Mouse (Mus musculus): ENCODE measurements around the gene Cmtm2a. TPM values are rescaled to one million over a fixed set of nuclear protein-coding genes. Genes with fewer than 3 reads are reported as not detected.
"Not testable (repeated sequence)": the region's sequence is repeated elsewhere in the genome, so short reads cannot be mapped to it uniquely, and the experiment has no call there.

Cmtm2a gene
- total RNA-seq, 2 experiments from 2014 or later = not detected

DNA sequence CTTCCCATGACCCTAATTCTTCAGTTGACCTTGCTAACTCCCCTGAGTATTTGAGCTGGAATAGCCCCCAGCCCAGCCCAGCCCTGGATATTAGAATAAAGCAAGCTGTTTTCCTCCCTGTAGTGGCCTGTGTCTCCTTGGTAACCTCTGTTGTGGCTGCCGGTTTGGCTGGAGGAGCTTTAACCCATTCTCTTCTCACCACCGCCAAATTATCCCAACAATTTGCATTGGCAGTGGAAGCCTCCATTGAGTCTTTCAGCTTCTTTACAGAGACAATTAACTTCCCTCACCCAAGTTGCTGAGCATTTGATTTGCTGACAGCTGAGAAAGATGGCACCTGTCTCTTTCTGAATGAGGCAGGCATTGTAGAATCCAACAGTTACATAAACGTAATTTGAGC is 8.6 kb upstream of the Cmtm2a start:
- DNase-seq (ENCODE audit: low spot score in 2 of 2) = peak; percentile 12 to 35

DNA sequence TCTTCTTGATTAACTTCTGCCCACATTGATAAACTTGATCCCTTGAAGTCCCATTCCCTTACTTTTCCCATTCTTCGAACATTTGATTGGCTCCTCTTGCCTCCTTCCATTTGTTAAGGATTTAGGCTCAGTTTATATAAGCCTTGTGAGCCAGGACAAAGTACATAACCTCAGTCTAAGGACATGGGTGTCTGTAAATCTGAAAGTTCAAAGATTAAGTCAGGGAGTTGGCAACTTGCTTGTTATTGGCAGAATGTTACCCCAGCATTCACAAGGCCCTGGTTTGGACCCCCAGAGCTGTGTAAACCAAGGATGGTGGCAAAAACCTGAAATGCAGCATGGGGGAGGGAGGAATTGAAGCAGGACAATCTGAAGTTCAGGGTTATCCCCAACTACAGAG is 1.4 kb upstream of the Cmtm2a start:
- no peak for DNase-seq (ENCODE audit: low spot score in 2 of 2)

- DNase-seq (ENCODE audit: low spot score in 2 of 2) = no peak
Observed at GRCm38 (mm10) chr8:104268937-104269440, 24.0 kb downstream of the Cmtm2a start.

GRCm38 (mm10) chr8:104268368-104268767 is 24.6 kb downstream of the Cmtm2a start:
- DNase-seq (ENCODE audit: low spot score in 2 of 2) = no peak

DNA sequence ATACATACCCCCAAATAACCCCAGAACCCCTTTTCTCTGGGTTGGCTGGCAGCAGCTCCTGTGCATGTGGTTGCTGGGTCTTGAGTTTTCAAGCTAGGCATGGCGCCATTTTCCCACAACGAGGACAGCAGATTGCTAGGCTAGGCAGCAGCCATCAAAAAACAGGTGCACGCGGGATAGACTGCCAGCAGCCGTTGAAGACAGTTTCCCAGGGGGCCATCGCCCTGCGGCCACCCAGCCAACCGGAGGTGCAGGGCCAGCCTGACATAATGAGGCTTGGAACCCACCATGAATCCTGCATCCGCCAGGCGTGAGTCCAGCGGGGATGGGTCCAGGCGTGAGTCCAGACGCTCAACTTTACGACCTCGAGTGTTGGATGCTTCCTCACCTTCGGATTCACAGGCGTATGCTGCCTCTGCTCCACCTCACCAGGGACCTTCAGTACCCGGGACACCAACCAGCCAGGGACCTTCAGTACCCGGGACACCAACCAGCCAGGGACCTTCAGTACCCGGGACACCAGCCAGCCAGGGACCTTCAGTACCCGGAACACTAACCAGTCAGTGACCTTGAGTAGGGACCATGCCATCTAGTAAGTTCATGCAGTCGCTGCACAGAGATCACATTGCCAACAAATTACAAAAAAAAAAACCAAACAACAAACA is 28.6 kb downstream of the Cmtm2a start:
- not testable (repeated sequence) for DNase-seq (ENCODE audit: low spot score in 2 of 2)

GRCm38 (mm10) chr8:104261802-104262201 is 31.2 kb downstream of the Cmtm2a start:
- DNase-seq (ENCODE audit: low spot score in 2 of 2) = not testable (repeated sequence)

- DNase-seq (ENCODE audit: low spot score in 2 of 2) = no peak
Observed at GRCm38 (mm10) chr8:104253016-104253415, 40.0 kb downstream of the Cmtm2a start.

DNA sequence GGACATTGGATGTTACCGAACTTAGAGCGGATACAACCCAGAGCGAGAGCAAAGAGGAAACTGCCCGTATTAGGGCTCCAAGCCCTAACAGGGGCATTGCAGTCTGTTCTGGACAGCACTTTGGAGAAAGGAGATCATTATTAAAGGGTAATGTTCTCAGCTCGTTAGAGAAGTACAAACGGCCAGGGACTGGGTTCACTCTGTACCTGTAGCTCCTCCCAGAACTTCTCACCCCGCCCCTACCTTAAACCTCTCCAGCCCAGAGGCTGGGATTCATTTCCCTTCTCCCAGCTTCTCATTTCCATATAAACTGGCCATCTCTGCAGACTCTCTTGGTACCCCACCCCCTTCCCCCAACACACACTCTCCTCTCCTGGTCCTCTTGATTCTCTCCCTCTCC is 41.5 kb downstream of the Cmtm2a start:
- no peak for DNase-seq (ENCODE audit: low spot score in 2 of 2)

- DNase-seq (ENCODE audit: low spot score in 2 of 2) = peak; percentile 77 to 82
Observed at GRCm38 (mm10) chr8:104250439-104251367, 42.3 kb downstream of the Cmtm2a start, which contains the start of gene Cklf. Cklf (plus strand) TSS chr8:104250861.

DNA sequence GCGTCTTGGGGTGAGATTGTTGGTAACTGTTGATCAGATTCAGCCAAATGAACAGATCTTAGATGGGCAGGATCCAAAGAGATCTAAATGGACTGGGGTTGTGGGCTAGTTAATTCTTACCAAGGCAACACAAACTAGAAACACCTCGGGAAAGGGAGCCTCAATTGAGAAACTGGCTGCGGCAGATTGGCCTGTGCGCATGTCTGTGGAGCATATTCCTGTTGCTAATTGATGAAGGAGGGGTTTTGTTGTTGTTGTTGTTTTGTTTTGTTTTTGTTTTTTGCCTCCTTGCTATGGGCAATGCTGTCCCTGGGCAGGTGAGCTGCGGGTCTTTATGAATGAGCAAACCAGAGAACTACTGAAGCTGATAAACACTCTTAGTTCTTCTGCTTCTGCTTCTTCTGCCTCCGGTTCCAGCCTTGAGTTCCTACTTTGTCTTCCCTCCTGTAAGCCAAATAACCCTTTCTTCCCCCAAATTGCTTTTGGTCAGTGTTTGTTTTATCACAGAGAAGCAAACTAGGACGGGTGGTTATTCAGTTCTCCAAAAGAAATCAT is 43.5 kb downstream of the Cmtm2a start:
- no peak for DNase-seq (ENCODE audit: low spot score in 2 of 2)

DNA sequence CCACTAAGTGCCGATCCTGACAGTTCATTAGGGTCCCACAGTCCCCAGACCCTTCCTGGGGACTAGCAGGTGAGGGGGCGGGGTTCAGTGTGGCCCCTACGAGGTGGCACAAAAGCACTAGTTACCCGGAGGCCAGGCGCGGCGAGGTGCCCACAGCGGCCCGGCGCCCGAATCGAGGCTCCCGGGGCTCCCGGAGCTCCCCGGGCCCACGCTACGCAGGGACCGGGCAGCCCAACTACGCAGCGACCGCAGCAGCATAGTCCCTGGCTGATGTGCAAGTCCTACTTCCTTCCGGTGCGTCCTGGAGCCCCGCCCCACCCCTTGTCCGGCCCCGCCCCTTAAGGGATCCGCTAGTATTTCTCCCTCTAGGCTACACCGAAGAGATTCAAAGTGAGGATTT is 44.7 kb downstream of the Cmtm2a start, which contains the start of gene Tk2:
Gene Tk2 (minus strand): TSS at position 283 of the 400 bp plus-strand sequence.
- peak; percentile 68 to 78 for DNase-seq (ENCODE audit: low spot score in 2 of 2)

GRCm38 (mm10) chr8:104247908-104248275 is 45.1 kb downstream of the Cmtm2a start:
- DNase-seq (ENCODE audit: low spot score in 2 of 2) = peak in 1 of 2 experiments; percentile 34

DNA sequence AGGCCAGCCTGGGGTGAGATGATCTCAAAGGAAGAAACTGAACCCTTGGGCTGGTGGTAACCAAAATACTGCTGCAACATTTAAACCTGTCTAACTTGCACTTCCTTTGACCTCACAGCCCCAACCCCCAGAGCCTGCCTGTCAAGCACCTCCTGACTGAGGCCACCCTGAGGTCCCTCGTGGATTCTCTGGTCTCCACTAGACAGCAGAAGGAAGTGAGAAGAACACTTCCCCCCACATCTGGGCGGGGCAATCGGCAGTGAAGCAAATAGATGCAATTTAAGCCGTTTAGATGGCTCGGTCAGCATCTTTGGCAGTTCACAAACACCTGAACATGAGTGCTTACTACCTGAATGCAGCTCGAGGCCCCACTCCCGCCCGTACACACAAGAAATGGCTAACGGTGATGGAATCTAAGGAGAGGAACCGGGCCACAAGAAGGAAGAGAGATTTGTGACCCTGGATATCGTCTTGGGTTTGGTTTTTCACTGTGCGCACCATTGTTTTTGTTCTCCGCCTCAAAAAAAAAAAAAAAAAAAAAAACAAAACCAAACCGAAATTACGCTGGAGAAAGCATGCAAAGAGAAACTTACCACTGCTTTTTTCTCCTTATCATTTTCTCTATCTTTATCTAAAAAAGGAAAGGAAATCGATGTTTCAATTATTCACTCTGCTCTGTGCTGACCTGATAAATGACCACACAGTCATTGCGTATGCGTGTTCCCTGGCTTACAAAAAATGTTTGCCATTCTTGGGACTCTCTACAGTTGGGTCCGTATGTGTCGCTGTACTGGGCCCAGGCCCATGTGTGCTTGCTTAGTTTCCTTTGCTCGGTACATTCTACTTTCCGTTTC is 45.7 kb downstream of the Cmtm2a start:
- no peak for DNase-seq (ENCODE audit: low spot score in 2 of 2)

GRCm38 (mm10) chr8:104246621-104247020 is 46.4 kb downstream of the Cmtm2a start:
- DNase-seq (ENCODE audit: low spot score in 2 of 2) = no peak

- DNase-seq (ENCODE audit: low spot score in 2 of 2) = no peak
Observed at GRCm38 (mm10) chr8:104242038-104242644, 50.8 kb downstream of the Cmtm2a start.

GRCm38 (mm10) chr8:104239418-104239861 is 53.5 kb downstream of the Cmtm2a start:
- DNase-seq (ENCODE audit: low spot score in 2 of 2) = no peak

GRCm38 (mm10) chr8:104234573-104234972 is 58.4 kb downstream of the Cmtm2a start:
- DNase-seq (ENCODE audit: low spot score in 2 of 2) = no peak

- DNase-seq (ENCODE audit: low spot score in 2 of 2) = no peak
Observed at GRCm38 (mm10) chr8:104232919-104233318, 60.1 kb downstream of the Cmtm2a start.

DNA sequence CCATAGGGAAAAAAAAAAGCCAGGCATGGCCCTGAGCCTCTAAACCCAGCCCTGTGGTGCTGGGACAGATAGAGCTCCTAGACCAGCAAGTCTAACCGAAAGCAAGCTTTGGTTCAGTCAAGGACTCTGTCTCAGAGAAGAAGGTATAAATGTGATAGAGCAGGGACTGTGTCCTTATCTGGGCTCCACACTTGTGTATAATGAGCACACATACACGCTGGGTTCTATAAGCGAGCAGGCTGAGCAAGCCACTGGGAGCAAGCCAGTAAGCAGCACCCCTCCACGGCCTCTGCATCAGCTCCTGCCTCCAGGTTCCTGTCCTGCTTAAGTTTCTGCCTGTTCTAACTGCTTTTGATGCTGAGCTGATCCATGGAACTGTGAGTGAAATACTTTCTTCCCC is 60.9 kb downstream of the Cmtm2a start:
- no peak for DNase-seq (ENCODE audit: low spot score in 2 of 2)

Measured in layer of hippocampus, postnatal 10 days (tissue).